Mouse (Mus musculus) embryonic facial prominence, embryonic 10.5 days (tissue): ENCODE measurements at regions not wholly inside any gene's neighbourhood (a gene's known extent, or its start where the extent isn't known, plus 50 kb on each side); places are given as distances from the start of the nearest gene placed in this dataset.

Experiments used
- DNase-seq: peaks from one replicate; pipeline ENCODE4 v3.0.0-alpha.2; 2017; ENCODE audit warnings: low spot score
- H3K27ac ChIP-seq: fragments of 300-500 bp; sonication (generic); replicated peaks from 2 replicates; pipeline ENCODE4 v1.5.1; 2016; ENCODE audit warnings: mild to moderate bottlenecking
- H3K27me3 ChIP-seq: fragments of 300-500 bp; sonication (generic); replicated peaks from 2 replicates; pipeline ENCODE4 v1.6.1; 2016; ENCODE audit warnings: low read depth, mild to moderate bottlenecking; ENCODE audit not compliant: poor library complexity, severe bottlenecking
- H3K36me3 ChIP-seq: fragments of 300-500 bp; sonication (generic); replicated peaks from 2 replicates; pipeline ENCODE4 v1.6.1; 2016; ENCODE audit warnings: mild to moderate bottlenecking, moderate library complexity
- H3K4me1 ChIP-seq: fragments of 300-500 bp; sonication (generic); 2 replicates; pipeline ENCODE4 v1.6.1; 2016
- H3K4me3 ChIP-seq: fragments of 300-500 bp; sonication (generic); 2 replicates; pipeline ENCODE4 v1.5.1; 2016; ENCODE audit warnings: mild to moderate bottlenecking, moderate library complexity
- H3K9me3 ChIP-seq: fragments of 300-500 bp; sonication (generic); 2 replicates; pipeline ENCODE4 v1.6.1; 2016; ENCODE audit warnings: mild to moderate bottlenecking
- WGBS: fragments of 180-500 bp; shearing (Covaris S2); methylation state at CpG from one replicate; pipeline ENCODE4 v1.1.7; 2016; 5-methylcytosine and 5-hydroxymethylcytosine counted together

DNA sequence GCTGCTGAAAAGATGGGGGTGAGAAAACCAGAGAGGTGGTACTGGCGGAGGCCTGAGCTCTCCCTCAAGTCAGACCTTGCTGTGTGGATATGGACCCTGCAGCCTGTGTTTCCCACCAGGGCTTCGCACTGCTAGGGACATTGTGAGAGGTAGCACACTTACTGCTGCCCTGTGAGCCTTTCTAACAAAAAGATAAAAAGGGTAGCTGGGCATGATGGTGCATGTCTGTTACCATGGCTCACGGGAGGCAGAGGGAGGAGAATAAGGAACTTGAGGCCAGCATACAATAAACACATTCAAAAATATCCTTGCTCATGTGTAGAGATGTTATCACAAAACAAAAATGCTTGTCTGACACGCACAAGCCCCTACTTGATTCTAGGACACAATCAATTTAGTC lies 82.2 kb upstream of the Arhgap24 start:
- Histone ChIP-seq H3K9me3 (no peaks in the 10 kb centered on the region), H3K36me3 (no peaks in the 10 kb centered on the region), H3K27me3 (no peaks in the 10 kb centered on the region), H3K27ac (no peak overlapping the region), H3K4me1 (no peaks in the 10 kb centered on the region), H3K4me3 (no peak overlapping the region)
- 84% methylated on average over 4 of the region's 4 CpGs for WGBS
- no peak for DNase-seq

DNA sequence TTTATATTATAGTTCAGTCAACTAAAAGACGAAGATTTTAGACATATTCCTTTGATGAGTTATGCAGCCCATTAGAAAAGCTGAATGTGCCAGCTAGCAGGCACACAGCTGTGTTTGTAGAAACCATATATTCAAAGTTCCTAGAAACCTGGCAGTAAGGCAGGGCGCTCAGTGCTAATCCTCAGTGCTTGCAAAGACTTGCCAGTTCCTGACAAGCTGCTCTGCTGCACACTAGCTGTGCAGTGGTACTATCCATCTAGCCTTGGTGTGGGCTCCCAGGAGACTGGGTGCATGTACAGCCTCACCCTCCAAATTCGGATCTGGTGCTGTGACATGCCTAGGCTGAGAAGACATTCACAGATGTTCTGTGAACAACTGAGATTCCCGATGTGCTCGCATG lies 63.5 kb upstream of the Arhgap24 start:
- Histone ChIP-seq H3K9me3 (no peaks in the 10 kb centered on the region), H3K27ac (no peak overlapping the region), H3K4me1 (no peaks in the 10 kb centered on the region), H3K36me3 (no peaks in the 10 kb centered on the region), H3K4me3 (no peak overlapping the region), H3K27me3 (no peaks in the 10 kb centered on the region)
- WGBS, result 85% methylated on average over 5 of the region's 5 CpGs
- DNase-seq, result no peak

DNA sequence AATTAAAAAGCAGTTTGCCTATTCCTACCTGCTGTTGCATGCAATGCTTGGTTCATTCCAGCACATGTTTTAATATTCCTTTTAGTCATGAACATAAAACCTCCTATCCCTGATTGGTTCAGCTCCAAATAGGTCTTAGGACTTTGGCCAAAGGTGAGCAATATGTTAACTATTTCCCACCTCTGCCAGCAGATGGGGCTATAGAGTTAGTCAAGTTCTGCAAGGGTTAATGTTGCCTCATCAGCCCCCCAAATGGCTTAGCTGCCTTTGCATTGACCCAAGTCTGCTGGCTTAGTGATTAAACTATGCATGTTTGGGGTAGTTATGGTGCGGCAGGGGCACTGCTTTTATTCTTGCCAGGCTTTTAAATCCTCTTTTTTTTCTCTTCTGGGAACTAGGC lies 62.1 kb upstream of the Arhgap24 start:
- Histone ChIP-seq H3K4me3 (no peak overlapping the region), H3K27ac (no peak overlapping the region), H3K9me3 (no peaks in the 10 kb centered on the region), H3K36me3 (no peaks in the 10 kb centered on the region), H3K27me3 (no peaks in the 10 kb centered on the region), H3K4me1 (no peaks in the 10 kb centered on the region)
- 31% methylated on average over 1 of the region's 1 CpGs for WGBS
- DNase-seq, result peak; percentile 29

DNA sequence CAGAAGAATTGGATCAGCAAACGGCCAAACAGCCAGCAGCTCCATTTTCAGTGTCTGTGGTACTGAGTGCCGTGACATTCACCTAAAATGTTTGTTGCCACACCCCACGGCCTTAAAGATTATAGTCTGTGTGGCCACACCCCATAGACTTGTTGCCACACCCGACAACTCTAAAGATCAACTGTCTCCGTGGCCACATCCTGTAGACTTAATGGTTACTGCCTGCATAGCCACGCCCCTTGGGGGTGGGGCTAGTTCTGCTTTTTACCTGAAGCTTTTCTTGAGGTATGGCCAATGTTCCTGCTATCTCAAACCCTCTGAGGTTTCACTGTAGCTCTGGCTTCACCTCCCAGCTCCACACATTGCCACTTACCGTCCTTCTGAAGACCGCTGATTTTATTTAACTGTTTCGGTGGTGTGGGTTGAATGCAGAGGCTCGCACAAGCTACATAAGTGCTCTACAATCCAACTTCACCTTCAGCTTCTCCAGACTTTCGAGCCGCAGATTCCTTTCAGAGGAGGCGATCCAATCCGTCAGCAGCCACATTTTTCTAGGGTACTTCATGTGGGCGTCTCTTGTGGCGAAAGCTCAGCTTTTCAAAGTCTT lies 56.5 kb upstream of the Arhgap24 start:
- H3K9me3 ChIP-seq, result no peaks in the 10 kb centered on the region
- H3K4me1 ChIP-seq, result no peaks in the 10 kb centered on the region
- no peak overlapping the region for H3K27ac ChIP-seq
- DNase-seq, result no peak
- H3K36me3 ChIP-seq, result no peaks in the 10 kb centered on the region
- WGBS, result 89% methylated on average over 16 of the region's 16 CpGs
- H3K27me3 ChIP-seq, result no peaks in the 10 kb centered on the region
- no peak overlapping the region for H3K4me3 ChIP-seq

DNA sequence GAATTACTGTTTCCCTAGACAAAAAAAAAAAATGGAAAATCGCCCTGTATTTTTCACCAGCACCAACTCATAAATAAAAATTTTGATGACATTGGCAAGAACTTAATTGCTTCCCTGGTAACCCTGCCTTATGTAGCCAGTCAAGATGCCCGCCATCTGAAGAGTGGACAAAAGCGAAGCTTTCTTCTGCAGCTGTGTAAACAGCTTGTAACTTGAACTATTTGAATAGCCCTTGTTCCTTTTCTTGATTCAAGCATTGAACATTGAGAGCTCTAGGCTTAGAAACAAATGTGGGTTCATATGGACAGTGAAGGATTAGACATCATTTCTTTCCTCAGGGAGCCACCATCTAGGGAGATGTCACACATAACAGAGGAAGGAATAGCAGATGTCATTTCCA lies 52.9 kb upstream of the Arhgap24 start:
- DNase-seq, result no peak
- Histone ChIP-seq H3K27me3 (no peaks in the 10 kb centered on the region), H3K27ac (no peak overlapping the region), H3K4me1 (no peaks in the 10 kb centered on the region), H3K36me3 (no peaks in the 10 kb centered on the region), H3K9me3 (no peaks in the 10 kb centered on the region), H3K4me3 (no peak overlapping the region)
- WGBS, result 75% methylated on average over 3 of the region's 3 CpGs
